Mouse (Mus musculus) urinary bladder, adult 2 months (tissue): ENCODE results near the gene 5031439G07Rik. TPM values are rescaled to one million over a fixed set of nuclear protein-coding genes. Genes with fewer than 3 reads are reported as not detected.
"Not testable (repeated sequence)": the region's sequence is repeated elsewhere in the genome, so short reads cannot be mapped to it uniquely, and the experiment has no call there.

Experiments
- DNase-seq: peaks from one replicate; pipeline ENCODE4 v3.0.0; 2022; ENCODE audit warnings: low spot score
- polyA plus RNA-seq: library from polyadenylated mRNA; depleted of rRNA; stranded (reverse); fragments of >200 nt; gene quantifications from 2 replicates; pipeline ENCODE4 v1.2.3, GENCODE M21; 2012; rRNA removed

The 5031439G07Rik gene
- 21.5 and 28.5 TPM in 2 replicates for polyA plus RNA-seq

DNA sequence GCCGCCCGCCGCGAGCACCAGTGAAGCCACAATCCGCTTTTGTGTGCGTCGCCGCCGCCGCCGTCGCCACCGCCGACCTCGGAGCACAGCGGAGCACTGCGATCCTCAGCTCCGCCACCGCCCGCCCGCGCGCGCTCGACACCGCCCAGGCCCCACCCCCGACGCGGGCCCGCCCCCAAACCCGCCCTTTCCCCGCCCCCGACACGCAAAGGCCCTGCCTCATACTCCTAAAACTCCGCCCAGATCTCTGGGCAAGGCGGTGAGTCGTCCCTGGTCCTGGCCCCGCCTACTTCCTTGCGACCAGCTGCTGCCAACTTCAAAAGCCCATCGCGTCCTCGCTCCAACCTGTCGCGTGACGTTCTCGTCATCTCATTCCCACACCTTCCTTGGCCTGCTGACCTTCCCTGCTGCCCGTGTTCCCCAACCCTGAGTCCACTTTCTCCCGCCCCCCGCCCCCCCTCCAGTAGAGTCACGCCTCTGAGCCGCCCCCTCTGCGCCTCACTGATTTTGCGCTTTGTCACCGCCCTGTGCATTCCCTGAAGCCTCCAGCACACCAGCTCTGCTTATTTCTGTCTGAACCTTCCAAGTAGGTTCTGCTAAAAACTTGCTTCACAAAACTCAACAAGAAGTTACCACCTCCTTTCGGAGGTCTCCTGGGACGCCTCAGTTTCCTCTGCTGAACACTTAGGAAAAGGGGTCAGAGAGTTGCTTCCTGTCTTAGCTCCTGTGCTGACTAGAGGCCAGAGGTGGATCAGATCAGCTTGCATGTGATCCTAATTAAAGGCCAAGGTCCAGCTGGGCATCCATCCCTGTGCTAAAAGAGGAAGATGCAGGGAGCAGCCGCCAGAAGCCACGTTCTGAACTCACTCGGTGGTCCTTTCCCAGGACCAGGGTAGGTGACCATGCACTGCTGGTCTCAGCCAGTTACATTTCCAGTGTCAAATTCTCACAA lies at the start of gene 5031439G07Rik:
Gene 5031439G07Rik (minus strand): TSS at position 678 of the 952 bp plus-strand sequence.
- peak; percentile 76 for DNase-seq

DNA sequence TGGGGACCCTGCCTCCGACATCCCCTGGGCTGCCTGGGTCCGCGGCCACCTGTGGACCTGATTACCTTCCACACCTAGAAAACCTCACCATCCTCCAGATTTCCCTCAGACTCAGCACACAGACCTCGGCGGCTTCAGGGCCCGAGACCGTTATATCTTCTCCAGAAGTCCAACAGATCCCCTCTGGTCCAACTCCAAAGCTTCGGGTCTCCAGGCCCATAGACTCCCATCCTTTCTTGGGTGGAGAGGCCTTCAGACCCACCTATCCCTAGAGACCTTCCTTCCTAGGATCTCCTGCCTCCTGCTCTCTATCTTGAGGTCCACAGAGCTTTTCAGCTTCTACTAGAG lies 49.0 kb upstream of the 5031439G07Rik start:
- DNase-seq = no peak

DNA sequence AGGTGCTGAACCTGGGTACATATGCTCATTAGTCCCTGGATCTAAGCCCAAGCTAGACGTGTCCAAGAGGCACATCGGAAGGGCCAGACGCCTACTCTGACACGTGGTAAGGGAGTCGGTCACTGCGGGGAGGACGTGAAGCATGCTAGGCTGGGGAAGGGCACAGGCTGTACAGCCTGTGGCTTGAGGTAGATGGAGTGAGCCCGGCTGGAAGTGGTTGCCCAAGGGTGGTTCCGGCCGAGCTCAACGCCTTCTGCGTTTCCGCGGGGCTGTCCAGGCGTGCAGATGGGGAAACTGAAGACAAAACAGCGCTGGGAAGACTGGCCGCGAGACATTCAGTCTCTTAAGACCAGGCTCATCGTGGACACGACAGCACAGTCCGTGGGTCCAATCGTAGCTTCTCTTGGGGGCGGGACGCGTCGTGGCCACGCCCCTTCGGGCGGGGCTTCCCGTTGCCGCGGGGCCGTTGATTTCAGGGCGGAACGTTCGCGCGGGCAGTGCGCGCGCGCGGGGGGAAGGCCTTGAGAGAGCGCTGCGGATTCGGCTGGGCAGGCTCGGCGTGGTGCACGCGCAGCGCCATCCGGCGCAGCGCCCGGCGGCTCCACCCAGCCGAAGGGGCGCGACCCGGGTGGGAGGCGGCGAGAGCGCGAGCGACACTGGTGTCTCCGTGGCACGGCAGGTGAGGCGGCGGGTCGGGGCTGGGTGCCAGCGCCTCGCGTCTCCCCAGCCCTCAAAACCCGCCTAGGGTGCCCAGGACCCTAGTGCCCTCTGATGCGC lies 48.4 kb upstream of the 5031439G07Rik start:
- DNase-seq = peak; percentile 98

DNA sequence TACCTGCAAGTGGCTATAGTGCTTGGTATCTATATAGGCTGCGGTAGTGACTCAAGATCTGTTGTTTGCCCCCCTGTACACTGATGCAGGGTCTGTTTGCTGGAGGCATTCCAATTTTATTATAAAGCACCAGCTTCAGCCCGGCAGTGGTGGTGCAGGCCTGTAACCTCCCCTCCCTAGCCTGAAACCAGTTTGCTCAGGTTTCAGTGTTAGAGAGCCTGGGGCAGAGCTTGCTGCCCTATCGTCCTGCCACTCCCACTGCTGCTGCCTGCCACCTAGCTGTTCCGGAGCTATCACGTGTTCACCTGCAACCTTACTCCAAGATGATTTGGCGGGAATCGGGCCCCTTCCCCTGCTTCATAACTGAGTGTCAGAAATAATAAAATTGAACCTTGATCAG lies 45.6 kb upstream of the 5031439G07Rik start:
- not testable (repeated sequence) for DNase-seq

DNA sequence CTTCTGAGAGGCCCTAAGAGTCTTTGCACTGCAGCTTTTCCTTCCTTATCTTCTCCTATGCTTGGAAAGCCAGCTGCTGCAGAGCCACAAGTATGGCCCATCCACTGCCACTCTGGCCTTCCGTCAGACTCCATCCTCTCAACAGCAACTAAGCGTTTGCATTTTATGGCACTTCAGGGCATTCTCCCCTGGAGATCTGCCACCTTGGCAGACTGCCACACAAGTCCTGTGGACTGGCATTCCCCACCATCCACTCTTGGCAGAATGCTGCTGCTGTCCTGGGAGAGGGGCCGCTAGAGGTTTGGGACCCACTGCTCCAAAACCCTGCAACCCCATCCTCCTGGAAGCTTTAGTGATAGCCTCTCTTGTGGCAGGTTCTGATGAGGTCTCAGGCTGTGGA lies 43.5 kb upstream of the 5031439G07Rik start:
- no peak for DNase-seq

DNA sequence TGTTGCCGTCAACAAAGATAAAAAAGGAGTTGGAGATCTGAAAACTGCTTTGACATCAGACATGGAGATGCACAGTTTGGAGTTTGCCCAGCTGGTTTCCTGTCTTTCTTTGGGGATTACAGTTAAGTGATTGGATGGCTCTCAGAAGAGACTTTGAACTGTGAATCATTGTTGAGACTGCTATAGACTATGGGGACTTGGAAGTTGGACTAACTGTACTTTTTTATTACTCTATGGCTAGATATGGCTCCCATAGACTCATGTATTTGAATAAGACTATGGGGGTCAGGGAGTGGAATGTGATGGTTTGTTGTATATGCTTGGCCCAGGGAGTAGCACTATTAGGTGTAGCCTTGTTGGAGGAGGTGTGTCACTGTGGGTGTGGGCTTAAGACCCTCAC lies 42.3 kb upstream of the 5031439G07Rik start:
- DNase-seq = not testable (repeated sequence)

DNA sequence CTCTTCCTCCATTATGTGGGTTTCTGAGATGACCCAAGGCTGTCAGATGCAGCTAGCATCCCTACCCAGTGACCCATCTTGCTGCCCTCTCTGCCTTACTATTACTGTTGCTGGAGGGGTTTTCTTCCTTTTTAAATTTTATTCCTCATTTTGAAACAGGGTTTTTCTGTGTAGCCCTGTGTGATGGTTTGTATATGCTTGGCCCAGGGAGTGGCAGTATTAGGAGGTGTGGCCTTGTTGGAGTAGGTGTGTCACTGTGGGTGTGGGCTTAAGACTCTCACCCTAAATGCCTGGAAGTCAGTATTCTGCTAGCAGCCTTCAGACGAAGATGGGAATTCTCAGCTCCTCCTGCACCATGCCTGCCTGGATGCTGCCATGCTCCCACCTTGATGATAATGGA lies 40.3 kb upstream of the 5031439G07Rik start, which contains the start of gene Fam118a:
Gene Fam118a (plus strand): TSS at position 301 of the 400 bp plus-strand sequence.
- DNase-seq = not testable (repeated sequence)

DNA sequence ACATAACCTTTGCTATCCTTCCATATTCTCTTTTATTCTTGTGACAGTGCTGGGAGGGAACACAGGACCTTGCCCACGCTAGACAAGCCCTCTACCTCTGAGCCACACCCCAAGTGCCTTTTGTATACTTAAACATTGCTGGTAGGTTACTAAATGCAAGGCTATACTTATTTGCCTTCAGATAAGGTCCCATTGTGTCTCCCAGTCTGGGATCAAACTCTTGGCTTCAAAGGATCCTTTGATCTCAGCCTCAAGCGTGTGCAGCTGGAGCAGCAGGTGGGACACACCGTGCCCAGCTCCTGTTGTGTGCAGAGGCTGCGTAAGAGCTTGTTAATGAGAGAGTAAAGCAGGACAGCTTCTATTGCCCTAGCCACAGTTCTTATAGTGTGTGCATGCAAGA lies 39.4 kb upstream of the 5031439G07Rik start:
- DNase-seq = no peak

DNA sequence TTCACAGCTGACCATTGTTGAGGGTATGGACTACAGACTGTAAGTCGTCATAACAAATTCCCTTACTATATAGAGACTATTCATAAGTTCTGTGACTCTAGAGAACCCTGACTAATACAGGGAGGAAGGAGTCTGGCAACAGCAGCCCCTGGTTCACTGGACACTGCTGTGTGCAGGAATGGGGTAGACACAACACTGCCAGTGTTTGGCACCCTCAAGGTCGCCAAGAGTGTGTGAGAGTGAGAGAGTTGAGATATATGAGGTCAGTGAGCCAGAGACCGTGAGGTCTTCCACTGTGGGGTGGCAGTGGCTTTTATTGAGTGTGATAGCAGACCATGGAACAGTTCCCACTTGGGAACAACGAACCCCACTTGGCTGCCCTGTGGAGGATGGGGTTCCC lies 37.8 kb upstream of the 5031439G07Rik start:
- no peak for DNase-seq

DNA sequence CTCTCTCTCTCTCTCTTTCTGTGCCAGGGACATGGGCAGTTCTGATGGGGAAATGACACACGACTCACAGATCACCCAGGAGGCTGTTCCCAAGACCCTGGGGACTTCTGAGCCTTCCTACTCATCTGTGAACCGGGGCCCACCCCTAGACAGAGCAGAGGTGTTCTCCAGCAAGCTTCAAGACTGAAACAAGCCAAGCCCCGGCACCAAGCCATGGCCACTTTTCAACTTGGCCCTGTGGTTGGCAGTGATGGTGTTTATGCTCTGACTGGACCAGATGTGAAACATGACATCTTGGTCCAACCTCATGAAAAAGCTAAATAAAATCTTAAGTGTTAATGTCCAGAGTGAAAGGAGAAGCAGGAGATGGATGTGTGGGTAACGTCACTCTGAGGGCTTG lies 33.9 kb upstream of the 5031439G07Rik start:
- no peak for DNase-seq

DNA sequence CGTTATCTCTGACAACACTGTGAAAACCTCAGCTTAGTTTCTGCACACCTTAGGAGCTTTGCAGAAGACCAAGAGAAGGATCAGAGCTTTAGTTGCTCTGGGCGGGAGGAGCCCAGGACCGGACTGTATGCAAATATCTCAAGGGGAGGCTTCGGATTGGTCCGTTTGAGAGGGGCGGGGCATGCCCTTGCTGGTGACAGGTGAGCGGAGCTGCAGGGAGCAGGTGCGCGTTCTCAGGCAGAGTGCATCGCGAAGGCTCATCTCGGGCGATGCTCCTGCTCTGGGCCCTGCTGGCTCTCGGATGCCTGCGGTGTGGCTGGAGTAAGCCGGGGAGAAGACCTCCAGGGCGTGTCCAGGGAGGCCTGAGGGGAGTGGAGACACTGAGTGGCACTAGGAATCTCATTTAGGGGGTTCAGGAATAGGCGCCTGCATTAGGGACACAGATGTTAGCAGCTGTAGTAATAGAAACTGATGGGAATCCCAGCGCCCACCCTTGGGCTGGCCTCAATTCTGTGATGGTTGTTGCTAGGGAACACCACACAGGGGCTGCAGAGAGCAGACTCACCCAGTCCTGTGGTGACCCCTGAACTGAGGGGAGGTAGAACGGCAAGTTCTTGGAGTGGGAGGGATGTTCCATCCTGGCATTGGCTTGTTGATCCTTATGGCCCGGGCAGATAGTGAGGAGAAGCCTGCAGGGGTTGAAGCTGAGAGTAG lies 28.8 kb upstream of the 5031439G07Rik start, which contains the start of gene Upk3a:
Gene Upk3a (plus strand): TSS at position 191 of the 714 bp plus-strand sequence.
- peak; percentile 66 for DNase-seq

DNA sequence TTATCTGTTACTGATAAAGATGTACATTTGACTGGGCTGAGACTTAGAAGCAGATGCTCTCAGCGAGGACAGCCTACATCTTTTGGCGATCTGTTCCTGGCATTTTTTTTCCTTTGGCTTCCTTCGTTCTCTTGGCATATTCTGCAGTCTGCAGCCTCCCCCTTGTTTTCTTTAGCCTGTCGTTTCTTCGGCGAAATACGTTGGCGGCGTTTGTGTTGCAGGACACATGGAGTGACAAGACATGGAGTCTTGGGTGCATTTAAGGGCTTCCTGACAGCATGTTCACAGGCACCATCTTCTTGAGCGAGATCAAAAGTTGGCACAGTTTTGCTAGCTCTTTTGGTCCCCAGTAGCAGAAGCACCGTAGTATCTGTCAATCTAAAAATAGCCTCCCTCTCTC lies 27.4 kb upstream of the 5031439G07Rik start:
- DNase-seq = no peak

DNA sequence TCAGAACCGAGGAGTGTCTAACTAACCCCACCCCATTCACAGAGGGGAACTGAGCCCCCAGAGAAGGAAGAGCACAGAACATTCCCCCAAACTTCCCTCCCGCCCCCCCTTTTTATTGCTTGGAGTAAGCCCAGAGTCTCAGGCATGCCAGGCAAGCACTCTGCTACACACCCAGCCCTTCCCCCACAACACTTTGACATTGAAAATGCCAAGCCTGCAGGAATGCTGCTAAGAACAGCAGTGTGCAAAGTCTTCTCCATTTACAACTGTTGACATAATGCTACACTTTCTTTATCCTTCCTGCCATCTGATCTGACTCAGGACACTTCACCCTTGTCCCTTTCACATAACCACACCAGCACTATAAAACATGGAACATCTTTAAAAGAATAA lies 24.3 kb upstream of the 5031439G07Rik start:
- no peak for DNase-seq

DNA sequence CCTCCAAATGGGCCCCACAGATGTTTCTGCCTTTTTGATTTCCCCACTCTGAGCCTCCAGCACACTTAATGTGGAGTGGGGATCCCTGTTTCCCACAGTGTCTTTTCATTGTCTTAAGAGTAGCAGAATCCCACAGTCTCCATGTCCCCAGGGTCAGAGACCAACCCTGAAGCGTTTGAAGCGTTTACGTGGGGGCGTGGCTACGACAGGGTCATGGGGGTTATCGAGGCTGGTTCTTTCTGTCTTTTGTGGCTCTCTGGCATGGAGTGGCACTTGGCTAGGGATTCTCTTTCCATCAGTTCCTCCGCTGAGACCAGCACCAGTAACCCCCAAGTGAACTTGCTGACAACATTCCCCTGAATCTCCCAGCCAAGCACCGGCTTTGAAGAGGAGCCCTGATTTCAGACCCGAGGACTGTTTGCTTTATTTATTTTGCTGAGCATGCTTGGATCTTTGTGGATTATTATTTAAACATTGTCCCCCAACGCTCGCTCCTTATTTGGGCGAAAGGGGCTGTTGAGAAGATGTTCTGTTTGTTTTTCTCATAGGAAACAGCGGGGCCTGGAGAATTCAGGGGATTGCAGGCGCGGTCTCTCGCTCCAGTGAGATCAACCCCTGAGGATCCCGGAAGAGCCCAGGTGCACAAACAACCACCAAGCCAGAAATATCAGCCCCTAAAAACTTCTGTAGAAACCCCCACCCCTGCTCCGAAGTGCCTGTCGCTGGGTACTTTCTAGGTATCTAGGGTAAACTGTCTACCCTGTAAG lies 23.7 kb upstream of the 5031439G07Rik start:
- DNase-seq = no peak

DNA sequence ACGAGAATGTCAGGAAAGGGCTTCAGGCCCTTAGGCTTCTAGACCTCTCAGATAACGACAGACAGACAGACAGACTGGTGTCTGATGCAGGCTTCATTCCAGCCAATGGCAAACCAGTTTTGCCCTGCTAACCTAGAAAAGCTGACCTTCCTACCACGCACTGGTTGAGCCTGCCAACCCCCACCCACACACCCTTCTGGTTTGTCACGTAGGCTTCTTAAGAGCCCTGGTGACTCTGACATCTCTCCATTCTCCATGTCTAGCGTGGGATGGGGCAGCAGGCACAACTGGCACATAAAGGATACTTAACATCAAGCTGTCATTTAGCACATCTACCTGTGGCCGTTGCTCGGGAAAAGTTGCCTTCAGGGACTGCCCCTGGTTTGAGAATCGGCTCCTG lies 21.3 kb upstream of the 5031439G07Rik start:
- no peak for DNase-seq

DNA sequence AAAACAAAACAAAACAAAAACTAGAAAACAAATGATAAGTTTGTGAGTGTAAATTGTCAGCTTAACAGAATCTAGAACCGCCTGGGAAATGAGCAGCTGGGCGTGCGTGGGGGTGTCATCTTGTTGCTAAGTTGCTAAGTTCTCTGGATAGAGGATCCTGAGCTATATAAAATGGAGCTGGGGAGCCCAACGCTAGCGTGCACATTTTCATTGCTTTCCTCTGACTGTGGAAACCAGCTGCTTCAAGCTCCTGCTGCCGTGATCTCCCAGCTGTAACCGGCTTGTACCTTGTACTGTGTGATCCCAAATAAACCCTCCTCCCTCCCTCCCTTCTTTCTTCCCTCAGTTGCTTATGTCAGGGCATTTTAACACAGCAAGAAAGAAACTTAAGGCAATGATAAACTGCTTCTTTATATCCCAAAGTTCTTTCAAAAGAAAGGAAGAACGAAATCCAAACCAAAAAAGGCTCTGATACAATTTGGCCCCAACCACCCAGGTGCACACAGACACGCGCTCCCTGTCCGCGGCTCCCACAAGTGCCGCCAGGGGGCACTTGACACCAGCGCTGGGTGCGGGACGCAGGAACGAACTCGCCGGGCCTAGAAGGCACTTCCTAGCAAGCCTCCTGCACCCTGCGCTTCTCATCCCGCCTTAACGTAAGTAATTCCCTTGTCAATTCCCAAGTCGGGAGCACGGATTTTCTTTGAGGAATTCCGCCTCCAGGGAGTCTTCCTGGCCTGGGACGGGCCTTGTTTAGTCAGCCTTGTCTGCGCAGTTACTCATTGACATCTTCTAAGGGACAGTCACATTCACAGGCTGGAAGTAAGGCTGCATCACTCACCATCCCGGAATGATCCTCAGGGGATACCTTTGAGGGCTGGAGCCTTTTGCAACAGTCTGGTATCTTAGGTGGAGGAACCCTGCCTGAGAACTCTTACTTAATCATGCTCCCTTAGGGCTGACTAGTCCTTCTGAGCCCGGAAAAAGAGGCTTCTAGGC lies 12.9 kb upstream of the 5031439G07Rik start:
- peak; percentile 75 for DNase-seq

DNA sequence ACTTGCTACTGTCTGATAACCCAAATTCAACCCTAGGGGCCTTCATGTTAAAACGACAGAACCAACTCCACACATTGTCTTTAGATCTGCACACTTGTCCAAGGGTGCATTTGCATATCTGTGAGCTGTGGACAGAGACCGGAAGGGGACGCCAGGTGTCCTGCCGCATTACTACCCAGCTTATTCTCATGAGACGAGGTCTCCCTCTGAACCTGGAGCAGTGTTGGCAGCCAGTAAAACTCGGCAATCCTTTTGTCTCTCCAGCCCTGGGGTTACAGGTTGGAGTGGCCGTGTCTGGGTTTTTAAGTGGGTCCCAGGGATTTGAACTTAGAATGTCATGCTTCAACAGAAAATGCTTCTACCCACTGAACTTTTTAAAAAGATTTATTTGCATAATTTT lies 11.6 kb upstream of the 5031439G07Rik start:
- DNase-seq = no peak

DNA sequence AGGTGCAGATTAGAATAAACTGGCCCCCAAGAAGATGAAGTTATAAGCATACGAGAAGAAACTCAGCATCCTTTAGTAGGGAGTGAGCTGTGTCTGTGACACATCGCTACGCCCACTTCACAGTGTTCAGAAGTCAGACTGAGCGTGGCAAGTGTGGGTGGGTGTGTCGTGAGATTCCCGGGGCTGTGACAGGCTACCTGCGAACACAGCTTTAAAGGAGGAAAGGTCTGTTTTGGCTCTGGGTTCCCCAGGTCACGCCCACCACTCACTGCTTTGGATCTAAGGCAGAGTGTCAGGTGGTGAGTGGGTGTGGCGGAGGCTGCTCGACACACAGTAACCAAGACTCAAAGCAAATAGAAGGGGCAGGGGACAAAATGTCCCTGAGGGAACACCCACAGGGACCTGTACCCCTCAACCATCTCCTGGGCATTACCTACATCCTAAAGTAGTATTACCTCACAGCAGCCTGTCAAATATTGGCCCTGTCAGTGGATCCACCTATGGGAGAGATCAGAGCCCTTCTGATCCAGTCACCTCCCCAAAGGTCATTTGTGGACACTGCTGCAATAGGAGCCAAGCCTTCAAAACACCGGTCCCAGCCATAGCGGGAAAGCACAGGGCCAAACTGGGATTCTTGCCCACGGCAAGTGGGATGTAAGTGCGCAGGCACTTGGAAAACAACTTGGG lies 9.6 kb upstream of the 5031439G07Rik start:
- DNase-seq = no peak

DNA sequence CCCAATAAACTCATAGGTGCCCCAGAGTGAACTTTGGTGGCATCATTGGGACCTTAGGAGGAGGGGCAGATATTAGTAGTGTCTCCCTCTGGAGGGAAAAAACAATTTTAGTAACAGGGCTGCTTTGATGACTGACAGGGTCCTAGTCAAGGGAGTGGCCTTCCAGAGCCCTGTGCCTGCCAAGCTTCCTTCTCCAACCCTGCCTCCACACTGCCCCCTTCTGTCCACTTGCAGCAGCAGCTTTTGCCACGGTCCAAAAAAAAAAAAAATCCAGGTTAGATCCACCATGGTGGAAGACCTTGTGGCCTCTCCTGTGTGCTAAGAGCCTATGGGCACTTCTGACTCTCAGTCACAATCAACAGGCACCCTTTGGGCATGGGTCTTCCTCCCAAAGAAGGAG lies 7.6 kb upstream of the 5031439G07Rik start:
- no peak for DNase-seq
